Mouse (Mus musculus) cerebellum, adult (tissue): ENCODE measurements around the gene Aspscr1.
A peak's percentile ranks its signal among the peaks of the same experiment; 100 is the strongest.

Source experiments
- ATAC-seq: cut with Nextera tagmentation; 2 replicates; pipeline ENCODE4 v1.9.2; 2017; ENCODE audit warnings: mild to moderate bottlenecking, moderate library complexity, mixed read lengths; ENCODE audit not compliant: insufficient number of reproducible peaks, low FRiP score, low TSS enrichment

Aspscr1 gene

DNA sequence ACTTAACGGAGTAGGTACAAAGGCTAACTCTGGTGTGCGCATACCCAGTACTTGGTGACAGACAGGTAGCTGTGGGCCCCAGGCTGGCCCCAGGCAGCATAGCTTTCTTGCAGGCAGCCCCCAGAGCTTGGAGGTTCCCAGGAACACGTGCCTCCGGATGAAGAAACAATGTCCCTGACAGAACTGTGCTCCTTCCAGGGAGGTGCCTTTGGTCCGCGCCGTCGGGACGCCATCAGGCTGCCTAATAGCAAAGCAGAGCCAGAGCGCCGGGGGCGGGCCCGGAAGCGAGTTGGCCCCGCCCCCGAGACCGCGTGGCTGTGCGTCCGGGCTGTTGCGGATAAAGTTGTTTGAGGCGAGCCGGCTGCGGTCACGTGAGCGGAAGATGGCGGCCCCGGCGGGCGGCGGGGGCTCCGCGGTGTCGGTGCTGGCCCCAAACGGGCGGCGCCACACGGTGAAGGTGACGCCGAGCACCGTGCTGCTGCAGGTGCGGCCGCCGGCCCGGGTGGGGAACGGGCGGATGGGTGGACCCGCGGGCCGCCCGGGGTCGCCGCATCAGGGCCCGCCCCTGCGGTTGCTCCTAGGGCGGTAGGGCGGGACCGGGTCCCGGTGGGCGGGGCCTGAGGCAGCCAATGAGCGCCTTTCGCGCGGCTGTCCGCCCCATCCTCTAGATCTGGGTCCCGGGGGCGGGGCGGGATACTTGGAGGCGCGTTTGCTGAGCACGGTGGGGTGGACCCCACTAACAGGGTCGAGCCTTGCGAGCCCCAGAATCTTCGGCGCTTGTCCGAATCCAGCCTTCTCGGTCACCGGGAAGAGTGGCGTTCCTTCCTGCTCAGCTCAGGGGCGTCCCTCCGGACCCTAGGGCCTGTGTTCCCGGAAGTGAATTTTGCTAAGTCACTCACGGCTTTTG is at the start of gene Aspscr1:
Gene Aspscr1 (plus strand): TSS at position 287 of the 907 bp plus-strand sequence.
- ATAC-seq = peak; percentile 95

DNA sequence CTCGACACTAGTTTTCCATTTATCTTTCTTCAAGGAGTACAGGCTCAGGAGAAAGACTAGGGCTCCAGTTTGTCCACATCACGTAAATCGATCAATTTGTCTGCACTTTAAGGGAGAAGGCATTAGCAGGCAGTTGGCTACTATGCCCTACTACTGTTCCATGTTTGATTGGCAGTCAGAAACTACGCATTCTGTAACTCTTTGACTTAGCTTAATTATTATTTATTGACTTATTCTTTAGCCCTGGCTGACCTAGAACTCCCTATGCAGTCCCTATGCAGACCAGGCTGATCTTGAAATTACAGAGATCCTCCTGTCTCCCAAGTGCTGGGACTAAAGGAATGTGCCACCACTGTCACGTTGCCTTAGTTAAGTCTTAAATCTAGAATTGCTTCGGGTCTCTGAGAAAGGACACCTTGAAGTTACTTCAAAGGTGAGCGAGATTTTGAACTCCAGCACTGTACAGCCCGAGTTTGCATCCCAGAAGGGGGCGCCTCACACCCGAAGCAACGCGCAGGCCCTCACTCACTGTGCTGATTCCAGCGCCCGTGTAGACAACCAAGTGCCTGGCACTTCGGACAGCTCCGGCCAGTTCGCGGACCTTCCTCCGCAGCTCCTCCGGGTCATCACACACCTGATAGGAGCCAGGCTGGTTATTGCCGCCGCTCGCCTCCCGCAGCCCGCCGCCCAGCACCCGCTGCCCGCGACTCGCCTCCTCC is 48.7 kb upstream of the Aspscr1 start:
- peak; percentile 64; the same call in 1 of the 2 replicates for ATAC-seq

DNA sequence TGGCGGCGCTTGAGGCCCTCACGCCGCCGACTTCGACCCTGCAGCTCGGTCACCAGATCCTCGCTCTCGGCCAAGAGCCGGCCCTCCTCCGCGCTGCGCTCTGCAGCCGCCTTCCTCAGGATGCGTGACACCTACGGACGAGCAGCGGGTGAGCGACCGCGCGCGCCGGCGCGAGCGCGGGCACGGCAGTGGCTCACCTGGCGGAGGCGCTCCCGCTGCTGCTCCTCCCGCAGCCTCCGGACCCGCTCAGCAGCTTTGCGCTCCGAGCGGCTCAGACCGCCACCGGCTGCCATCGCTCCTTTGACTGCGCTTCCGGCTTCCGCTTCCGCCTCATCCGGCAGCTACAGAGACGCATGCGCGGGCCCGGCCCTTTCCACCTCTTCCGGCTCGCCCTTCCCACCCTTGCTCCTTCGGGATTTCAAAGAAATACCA is 48.1 kb upstream of the Aspscr1 start:
- peak; percentile 72; the same call in 1 of the 2 replicates for ATAC-seq

DNA sequence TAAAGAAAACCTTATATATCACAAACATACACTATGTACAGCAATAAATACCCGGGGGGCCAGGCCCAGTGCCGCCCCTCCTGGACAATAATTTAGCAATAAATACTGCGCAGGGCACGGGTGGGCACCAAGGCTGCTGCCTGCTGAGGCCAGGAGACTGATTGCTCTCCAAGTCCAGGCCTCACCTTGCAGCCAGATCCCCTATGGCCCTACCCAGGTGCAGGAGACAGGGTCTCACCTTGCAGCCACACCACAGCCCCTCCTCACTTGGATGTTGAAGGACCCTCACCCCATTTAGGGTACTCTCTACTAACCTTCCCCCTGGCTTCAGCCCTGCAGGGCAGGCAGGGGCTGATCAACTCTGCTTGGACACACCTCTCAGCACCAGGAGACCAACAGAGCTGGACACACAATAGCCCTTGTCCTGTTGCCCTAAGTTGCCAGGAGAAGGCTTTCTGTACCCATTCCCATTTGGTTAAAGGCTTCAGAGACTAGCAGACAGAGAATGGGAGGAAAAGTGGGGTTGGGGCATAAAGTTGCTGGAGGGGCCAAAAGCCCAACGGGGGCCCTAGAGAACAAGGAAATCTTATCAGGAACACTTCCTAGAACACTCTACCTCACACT is 47.5 kb upstream of the Aspscr1 start, which contains the start of gene Sirt7:
Gene Sirt7 (minus strand): TSS at position 89 of the 624 bp plus-strand sequence.
- ATAC-seq = no peak

DNA sequence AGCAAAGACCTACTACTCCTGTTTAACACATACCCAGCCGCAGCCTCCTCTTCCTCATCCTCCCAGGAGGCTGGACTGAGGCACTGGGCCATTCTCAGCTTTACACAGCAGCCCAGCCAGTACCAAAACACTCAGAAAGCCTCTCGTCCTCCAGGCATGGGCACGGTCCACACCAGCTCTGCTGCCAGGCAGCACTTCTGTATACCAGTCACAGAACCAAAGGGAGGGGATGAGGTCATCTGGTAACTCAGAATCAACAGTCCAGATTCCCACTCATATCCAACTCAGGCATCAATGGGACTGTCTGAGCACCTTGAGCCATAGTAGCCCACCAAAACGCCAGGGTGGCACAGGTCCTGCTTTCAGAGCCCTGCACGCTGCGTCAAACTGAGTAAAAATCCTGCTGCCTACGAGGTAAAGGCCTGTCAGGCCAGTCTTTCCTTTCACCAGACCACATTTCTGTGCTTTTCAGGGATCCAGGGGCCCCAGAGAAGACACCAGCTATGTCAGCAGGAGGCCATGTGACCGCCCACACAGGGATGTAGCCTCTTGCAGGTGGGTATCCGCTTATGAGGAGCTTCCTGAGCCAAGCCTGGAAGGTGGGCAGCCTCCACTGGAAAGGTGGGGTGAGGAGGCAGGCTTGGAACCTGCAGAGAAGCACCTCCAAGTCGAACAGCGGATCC is 45.8 kb upstream of the Aspscr1 start:
- ATAC-seq = no peak

DNA sequence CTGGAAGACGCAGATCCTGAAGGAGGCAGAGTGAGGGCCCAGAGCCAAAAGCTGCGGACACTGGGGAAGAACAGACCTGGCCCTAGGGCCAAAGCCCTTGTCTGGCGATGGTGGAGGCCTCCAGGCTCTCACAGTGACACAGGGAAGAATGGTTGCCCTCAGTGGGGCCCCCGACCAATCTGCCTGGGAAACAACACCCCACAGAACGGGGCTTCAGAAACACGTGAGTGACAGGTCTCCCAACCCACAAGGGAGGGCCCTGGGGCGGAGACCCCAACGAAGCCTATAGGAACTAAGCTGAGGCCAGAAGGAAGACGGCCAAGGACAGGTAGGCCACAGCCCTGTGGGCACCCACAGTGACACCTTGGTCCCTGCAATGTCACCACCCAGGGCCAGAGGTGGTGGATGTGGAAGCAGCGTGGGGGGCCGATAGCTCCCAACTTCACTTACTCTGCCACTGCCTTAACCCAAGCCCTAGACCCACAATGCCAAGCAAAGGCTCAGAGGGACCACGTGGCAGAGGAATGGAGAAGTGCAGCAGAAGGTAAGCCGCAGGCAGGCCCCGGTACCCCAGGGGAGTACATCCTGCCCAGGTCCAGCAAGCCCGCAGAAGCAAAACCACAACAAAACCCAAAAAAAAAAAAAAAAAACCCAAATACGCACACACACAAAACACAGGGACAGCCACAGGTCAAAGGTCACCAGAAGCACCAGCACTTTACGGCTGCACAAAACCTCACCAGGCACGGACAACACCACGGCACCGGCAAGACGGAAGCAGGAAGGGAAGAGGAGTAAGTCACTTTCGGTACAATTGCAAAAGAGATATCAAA is 45.1 kb upstream of the Aspscr1 start:
- no peak for ATAC-seq

DNA sequence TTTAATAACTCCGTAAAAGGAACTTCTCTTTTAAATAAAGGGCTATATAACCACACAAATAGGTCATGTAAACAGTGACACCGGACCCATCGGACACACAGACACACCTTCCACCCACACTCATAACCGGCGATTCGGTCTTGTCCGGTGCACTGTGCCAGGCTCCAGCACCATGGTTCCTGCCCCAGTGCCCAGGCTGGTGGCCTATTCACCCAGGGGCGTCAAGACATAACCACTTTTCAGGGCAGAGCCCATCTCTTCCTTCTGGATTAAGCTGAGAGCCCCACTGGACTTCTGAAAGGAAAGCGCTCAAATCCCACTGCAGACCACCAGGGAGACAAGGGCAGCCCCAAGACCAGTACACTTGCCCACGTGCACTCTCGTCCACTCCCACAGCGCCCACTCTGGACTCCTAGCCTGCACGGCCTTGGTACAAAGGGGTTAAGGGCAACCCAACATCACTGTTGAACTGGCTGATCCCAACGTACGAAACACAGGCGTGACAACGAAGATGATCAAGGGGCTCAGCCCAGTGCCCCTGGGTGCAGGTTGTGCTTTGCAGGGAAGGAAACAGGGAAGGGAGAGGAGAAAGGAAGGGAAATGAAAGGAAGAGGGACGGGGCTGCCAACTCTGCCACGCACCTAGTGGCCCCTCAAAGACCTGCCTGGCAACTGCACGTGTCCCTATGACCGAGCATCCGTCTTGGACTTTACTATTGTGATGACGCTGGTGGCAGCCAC is 44.0 kb upstream of the Aspscr1 start:
- no peak for ATAC-seq

DNA sequence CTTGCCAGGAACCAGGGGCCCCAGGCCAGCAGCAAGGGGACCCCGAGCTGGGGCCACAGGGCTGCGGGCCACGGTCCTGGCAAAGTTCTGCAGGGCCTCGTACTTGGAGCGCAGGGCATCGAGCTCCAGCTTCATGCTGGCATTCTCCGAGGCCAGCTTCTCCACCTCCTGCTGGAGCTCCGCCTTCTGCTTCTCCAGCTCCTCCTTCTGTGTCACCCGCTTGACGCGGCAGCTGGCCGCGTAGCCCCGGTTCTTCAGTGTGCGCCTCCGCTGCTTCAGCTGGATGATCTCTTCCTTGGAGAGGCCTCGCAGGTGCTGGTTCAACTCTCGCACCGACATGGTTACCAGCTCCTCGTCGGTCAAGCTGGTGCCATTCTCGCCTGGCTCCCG is 43.4 kb upstream of the Aspscr1 start:
- ATAC-seq = no peak

DNA sequence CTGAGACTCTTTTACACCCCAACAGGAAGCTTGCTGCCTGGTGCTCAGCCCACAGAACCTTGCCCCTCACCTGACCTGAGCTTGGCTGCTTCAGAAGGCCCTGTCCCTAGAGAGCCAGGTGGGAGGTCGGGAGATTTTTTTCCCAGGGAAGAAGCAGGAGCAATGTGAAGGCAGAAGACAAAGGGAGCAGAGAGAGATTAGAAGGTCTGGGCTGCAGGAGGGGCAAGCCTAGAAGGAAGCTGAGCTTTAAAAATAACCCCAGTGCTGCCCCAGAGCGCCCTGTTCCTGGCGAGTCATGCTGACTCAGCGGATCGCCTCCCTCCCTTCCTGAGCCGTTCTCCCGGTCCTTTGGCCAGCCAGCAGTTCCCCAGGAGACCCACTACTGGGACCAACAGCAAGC is 42.9 kb upstream of the Aspscr1 start:
- no peak for ATAC-seq

DNA sequence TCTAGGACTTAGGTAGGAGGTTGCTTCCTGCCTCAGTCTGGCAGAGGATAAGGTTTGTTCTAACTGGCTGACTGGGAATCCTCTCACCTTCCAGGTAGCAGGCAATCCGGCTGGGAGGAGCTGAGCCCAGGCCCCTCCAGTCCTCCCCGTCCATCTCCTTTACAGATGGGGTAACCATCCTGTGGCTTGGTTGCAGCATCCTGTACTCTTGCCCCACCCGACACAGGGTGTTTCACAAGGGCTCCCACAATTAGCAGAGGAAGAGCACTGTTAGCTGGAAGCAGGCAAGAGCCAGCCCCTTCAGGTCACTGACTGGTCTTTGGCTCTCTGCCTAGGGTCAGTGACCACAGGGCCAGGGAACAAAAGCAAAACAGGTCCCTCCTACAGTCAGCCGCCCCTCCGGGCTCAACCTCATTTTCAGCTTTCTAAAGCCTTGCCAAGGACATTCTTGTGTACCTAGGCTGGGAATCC is 42.3 kb upstream of the Aspscr1 start:
- ATAC-seq = no peak

DNA sequence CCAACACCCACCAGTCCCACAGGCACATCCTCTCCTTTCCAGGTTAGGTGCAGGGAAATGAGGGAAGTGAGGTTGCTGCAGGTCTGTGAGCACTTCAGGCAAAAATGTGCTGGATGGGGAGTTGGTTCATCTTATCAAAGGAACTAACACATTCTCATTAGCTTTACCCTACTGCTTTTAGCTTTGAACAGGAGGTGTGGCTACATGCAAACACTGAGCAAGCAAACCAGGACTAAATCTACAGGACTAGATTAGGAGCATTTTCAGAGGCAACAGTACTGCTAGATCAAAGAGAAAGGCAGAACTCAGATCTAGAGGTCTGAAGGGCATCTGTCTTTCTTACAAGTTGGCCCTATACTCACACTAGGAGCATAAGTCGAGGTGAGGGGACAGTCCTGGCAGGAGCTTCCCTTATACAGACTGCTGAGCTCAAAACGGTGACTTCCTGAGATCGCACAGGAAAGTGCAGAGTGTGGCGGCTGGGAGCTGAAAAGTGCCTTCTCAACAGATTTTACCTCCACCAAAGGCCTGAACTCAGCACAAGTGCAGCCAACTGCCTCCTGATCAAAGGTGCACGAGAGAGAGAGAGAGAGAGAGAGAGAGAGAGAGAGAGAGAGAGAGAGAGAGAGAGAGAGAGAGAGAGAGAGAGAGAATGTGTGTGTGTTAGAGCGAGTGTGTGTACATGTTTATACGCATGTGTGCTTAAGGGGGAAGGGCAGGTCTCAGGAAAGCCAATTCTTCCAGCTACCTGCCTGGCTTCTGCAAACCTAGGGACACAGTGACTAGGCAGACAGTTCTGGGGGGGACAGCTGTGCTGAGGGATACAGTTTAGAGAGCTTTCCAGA is 41.7 kb upstream of the Aspscr1 start:
- no peak for ATAC-seq

DNA sequence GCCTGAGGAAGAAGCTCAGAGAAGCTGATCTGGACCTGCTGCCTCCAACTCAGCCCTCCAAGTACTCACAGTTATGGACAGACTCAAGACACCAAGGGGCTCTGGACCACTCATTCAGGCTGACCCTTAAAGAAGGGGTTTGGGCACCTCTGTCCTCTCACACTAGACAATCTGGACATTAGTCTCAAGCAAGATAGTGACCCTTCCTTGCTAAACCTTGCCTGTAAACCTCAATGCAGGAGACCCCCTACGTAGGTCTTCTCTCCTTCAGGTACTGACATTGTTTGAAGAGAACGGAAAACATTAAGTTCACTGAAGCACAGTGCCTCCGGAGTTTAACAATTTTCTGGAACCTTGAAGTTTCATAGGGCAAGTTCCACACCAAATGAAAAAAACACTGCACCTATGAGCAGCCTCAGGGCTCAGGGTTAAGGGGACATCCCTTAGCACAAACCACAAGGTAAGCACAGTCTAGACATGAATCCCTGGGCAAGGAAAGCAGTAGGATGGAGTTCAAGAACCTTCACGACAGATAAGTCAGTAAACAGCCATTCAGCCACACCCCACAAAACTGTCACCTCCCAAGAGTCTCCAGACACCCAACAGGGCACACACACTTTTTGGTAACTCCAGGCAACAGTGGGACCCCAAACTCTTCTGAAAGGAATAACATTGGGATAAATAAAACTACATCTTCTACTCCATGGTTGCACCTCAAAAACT is 40.9 kb upstream of the Aspscr1 start:
- no peak for ATAC-seq

DNA sequence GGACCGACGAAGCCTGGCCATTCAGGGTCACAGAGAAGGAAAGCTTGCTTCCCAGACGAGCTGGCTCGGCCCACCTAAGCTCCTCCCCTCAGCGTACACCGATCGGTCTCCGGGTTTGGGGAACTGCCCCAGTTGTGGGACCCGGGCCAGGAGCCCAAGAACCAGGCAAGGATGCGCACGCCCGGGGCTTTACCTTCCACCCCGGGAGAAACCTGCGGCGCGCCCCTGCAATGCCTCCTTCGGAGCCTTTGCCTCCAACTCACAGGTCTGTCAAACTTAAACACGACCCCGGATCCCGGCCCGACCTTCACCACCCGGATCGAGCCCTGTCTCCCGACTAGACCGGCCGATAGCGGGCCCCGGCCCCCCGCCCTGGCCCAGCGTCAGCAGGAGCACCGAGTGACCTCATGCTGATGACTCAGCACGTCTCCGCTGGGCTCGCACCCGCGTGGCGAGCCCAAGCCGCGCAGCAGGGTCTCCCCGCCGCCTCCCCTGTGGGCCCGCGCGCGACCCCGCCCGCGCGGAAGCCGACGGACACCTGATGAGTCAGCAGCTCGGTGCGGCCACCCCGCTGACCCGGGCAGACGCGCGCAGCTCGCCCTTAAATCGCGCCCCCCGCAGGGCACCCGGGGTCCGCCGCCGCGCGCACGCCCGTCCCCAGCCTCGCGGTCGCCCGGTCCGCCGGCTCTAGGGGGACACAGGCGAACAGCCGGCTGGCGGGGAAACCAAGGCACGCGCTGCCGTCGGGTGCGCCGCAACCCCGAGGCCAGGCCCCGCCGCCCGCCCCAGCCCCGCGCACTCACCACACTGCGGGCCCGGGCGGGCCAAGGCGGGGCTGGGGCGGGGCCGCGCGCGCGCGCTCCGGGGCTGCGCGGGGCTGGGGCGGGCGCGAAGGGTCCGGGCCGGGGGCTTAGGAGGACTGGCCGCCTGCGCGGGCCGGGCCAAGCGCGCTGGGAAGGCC is 39.9 kb upstream of the Aspscr1 start:
- ATAC-seq = no peak

DNA sequence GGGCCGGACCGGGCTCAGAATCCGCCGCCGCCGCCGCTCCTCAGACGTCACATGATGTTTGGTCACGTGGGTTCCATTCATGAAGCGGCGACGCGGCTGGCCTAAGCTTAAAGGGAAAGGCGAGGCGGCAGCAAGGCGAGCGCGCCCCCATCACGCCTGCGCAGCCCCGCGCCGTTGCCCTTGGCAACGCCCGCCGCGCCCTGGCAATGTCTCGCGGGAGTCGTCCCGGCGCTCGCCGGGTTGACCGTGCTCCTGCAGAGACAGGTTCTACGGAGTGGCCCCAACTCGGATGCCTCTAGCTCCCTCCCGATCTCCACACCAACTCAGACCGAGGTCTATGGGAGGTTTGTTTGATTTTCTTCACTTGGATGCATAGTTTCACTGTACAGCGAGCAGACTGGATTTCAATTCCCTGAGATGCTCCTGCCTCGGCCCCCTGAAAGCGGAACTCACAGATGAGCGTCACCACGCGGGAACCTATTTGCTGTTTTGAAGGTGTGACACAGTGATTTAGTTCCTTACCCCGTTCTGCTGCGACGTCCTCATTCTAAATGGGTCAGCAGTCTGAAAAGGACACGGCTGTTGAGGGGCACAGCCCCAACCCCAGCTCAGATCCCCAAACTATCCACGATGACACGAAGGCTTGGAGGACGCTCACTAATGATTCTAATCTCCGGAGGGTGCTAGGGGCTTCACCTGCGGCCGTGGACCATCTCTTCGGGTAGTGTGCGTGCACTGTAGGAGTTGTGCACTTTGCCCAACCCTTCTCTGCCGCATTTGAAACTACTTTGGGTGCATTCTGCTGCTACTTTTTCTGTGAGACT is 39.0 kb upstream of the Aspscr1 start, which contains the start of gene Mafg:
Gene Mafg (minus strand): TSS at position 81 of the 824 bp plus-strand sequence.
- ATAC-seq = peak; percentile 85

DNA sequence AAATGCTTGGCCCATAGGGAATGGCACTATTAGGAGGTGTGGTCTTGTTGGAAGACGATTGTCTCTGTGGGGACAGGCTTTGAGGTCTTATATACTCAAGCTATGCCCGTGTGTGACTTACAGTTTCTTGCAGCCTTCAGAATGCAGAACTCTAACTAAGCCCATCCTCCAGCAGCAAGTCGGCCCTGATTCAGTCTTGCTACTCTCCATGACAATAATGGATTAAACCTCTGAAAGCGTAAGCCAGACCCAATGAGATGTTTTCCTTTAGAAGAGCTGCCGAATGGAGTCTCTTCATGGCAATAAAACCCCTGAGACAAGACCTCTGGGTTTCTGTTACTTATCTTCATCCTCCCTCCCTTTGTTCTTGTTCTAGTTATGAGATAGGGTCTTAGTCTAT is 38.0 kb upstream of the Aspscr1 start:
- ATAC-seq = no peak
